Mouse (Mus musculus) olfactory bulb, adult 2 months (tissue): ENCODE data around the gene Psmd7. TPM values are rescaled to one million over a fixed set of nuclear protein-coding genes. Genes with fewer than 3 reads are reported as not detected.

Experiments used
- H3K27ac ChIP-seq: fragments of 200-500 bp; 2 replicates; pipeline ENCODE4 v1.5.1; 2012; ENCODE audit warnings: low read depth, low read length; ENCODE audit not compliant: insufficient read depth
- H3K4me1 ChIP-seq: fragments of 200-500 bp; 2 replicates; pipeline ENCODE4 v1.6.1; 2012; ENCODE audit warnings: low read length; ENCODE audit not compliant: control insufficient read depth, insufficient read depth
- H3K4me3 ChIP-seq: fragments of 200-500 bp; 2 replicates; pipeline ENCODE4 v1.5.1; 2012; ENCODE audit warnings: mild to moderate bottlenecking, low read depth, low read length, moderate library complexity; ENCODE audit not compliant: insufficient read depth
- CTCF ChIP-seq: fragments of 200-500 bp; IDR thresholded peaks from 2 replicates; pipeline ENCODE4 v1.5.1; 2012; ENCODE audit warnings: low read depth, mild to moderate bottlenecking, low read length, moderate library complexity; ENCODE audit not compliant: insufficient read depth
- POLR2A ChIP-seq: fragments of 200-500 bp; IDR thresholded peaks from 2 replicates; pipeline ENCODE4 v1.6.1; 2012; ENCODE audit warnings: mild to moderate bottlenecking, low read depth, low read length, moderate library complexity; ENCODE audit not compliant: insufficient read depth
- WGBS: fragments of 180-500 bp; shearing (Covaris S2); methylation state at CpG from one replicate; pipeline ENCODE4 v1.1.7; 2018; 5-methylcytosine and 5-hydroxymethylcytosine counted together
- polyA plus RNA-seq: library from polyadenylated mRNA; stranded (reverse); fragments of >200 nt; gene quantifications from 2 replicates; pipeline ENCODE4 v1.2.4, GENCODE M21; 2012; ENCODE audit warnings: low replicate concordance; ENCODE audit not compliant: missing spikeins, insufficient read depth, insufficient read length

Gene Psmd7
- polyA plus RNA-seq, 1 experiment: not detected

DNA sequence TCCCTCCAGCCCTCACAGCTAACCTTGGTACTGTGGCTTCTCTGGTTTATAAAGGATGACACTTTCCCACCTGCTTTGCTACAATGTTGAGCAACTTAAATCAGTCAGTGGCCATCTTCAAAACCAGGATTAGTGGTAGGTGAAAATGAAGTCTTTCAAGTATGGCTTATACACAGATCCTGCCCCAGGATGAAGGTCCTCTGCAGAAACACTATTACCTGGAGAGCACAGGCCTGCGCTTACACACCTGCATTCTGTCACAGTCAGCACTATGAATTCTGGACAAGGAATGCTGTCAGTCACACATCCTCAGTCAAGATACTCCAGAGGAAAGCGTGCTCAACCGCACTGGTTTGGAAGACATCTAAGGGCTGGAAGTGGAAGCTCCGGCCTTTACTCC, 6.7 kb downstream of the Psmd7 start:
- no peak overlapping the region for H3K27ac ChIP-seq
- TF ChIP-seq CTCF (no peak), POLR2A (no peak)
- peaks cover 7% of the 10 kb centered on the region; the same call in 1 of the 2 replicates for H3K4me1 ChIP-seq
- WGBS: 98% methylated on average over 4 of the region's 4 CpGs
- H3K4me3 ChIP-seq: no peak overlapping the region

DNA sequence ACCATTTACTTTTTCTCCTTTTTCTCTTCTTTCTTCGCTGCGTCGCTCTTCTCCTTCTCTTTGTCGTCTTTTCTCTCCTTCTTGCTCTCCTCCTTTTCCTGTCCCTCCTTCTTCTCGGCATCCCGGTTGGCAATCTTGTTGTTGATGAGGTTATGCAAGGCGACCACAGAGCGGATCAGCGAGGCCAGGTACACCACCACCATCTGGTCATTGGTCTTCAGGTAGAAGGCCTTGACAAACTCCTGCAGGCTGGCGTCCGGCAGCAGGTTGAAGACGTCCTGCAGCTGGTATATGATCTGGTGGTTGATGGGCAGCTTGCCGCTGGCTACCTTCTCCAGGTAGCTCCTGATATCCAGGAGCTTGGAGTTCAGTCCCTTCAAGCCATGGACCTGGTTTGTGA, 7.4 kb downstream of the Psmd7 start:
- 0 out of 2 replicates have a peak, but pooled peaks cover 3% of the 10 kb centered on the region for H3K4me1 ChIP-seq
- 94% methylated on average over 13 of the region's 13 CpGs for WGBS
- no peak overlapping the region for H3K4me3 ChIP-seq
- TF ChIP-seq POLR2A: no peak
- TF ChIP-seq CTCF: no peak
- no peak overlapping the region for H3K27ac ChIP-seq

DNA sequence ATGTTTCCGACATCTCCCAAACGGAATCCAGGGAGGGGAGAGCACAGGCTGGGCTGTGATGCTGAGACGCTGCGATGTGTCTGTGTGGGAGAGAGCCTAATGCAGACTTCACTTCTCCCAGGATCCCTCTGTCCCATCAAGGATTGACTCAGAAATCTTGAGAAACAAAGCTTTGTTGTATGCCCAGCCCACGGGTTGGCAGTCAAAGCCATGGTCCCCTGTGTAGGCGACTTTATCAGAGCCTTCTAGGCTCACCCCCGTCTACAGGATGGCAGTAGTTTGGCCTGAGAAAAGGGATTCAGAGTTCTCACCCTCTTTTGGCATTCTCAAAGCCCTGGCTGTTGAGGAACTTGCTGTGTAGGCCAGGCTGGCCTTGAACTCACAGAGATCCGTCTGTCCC, 9.7 kb downstream of the Psmd7 start:
- WGBS: 50% methylated on average over 8 of the region's 8 CpGs
- no peak for TF ChIP-seq CTCF
- no peak for TF ChIP-seq POLR2A
- Histone ChIP-seq H3K4me3 (no peak overlapping the region), H3K27ac (no peak overlapping the region), H3K4me1 (0 out of 2 replicates have a peak, but pooled peaks cover 3% of the 10 kb centered on the region)

DNA sequence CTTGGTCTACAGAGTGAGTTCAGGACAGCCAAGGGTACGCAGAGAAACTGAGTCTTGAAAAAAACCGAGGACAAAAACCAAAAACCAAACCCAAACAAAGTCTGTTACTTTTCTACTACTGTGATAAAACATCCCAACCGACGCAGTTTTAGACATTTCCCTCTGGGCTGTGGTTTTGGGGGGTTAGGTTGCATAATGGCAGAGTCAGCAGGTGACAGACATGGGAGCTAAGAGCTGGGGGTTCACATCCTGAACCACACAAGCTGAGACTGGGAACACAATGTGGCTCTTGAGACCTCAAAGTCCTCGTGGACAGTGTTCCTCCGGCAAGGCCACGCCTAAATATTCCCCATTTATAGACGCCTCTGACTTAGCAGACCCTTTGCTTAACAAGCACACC, 10.1 kb downstream of the Psmd7 start:
- Histone ChIP-seq H3K27ac (no peak overlapping the region), H3K4me1 (0 out of 2 replicates have a peak, but pooled peaks cover 3% of the 10 kb centered on the region), H3K4me3 (no peak overlapping the region)
- 79% methylated on average over 8 of the region's 8 CpGs for WGBS
- TF ChIP-seq POLR2A (no peak), CTCF (no peak)

DNA sequence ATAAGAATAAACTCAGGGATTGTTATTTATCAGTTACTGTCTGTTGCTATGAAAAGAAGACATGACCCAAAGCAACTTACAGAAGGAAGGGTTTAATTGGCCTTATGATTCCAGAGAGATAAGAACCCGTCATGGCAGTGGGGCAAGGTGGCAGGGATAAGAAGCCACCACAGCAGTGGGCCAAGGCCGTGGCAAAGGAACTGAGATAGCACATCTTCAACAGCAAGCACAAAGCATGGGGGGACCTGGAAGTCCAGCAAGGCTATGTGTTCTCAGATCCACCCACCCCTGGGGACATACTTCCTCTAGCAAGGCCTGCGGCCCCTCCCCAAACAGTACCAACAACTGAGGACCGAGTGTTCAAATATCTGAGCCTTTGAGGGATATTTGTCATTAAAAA, 10.6 kb downstream of the Psmd7 start:
- H3K4me3 ChIP-seq: no peak overlapping the region
- no peak overlapping the region for H3K27ac ChIP-seq
- WGBS: 86% methylated on average over 4 of the region's 4 CpGs
- TF ChIP-seq POLR2A: no peak
- no peak for TF ChIP-seq CTCF
- 0 out of 2 replicates have a peak, but pooled peaks cover 3% of the 10 kb centered on the region for H3K4me1 ChIP-seq

DNA sequence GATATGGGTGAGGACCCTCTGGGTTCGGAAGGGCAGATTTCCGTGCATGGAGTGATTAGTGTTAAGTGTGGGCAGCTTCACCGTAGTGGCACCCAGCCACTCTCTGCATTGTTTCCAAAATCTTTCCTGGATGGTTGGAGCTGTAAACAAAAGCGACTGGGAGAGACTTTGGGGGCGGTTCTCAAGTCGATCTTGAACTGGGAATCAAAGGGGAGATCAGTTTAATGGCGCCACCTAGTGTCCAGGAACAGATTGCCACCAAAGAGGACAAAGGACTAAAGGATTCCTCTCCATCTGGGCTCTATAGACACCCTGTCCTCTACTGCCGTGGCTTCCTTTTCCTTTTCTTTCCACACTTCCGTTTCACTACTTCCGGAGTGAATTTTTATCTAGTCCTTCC, 11.6 kb downstream of the Psmd7 start:
- TF ChIP-seq CTCF (no peak), POLR2A (no peak)
- Histone ChIP-seq H3K4me3 (no peak overlapping the region), H3K4me1 (0 out of 2 replicates have a peak, but pooled peaks cover 3% of the 10 kb centered on the region), H3K27ac (no peak overlapping the region)
- 3% methylated on average over 10 of the region's 10 CpGs for WGBS

DNA sequence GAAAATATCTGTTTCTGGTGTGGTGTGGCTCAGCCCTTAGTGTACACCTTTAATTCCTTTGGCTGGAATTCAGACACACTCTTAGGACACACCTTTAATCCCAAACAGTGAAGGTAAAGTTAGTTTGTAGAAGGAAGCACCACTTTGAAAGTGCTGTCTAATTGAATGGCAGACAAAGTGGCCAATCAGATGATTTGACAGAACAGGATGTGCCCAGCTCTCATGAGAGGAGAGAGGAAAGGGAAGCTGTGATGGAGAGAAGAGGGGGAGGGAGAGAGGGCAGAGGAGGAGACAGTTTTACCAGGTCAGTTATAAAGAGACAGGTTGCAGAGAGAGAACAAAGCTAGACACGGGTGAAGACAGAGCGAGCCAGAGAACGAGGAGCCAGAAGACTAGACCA, 13.5 kb downstream of the Psmd7 start:
- Histone ChIP-seq H3K4me3 (no peak overlapping the region), H3K27ac (no peak overlapping the region), H3K4me1 (0 out of 2 replicates have a peak, but pooled peaks cover 3% of the 10 kb centered on the region)
- 93% methylated on average over 3 of the region's 3 CpGs for WGBS
- TF ChIP-seq CTCF (no peak), POLR2A (no peak)

DNA sequence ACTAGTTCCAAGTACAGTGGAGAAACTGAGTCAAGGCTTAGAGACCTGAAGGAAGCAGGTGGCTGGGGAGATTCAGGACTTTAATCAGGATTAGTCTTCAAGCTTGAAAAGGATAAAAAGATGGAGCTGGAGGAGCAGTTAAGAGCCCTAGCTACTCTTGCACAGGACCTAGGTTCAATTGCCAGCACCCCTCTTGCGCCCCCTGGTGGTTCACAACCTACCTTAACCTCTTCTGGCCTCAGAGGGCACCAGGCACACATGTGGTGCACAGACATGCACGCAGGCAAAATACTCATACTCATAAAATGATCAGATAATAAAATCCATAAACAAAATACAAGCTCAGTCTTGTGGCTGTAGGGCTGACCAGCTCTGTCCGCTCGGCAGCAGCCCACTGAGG, 15.8 kb downstream of the Psmd7 start:
- Histone ChIP-seq H3K4me3 (no peak overlapping the region), H3K4me1 (no peaks in the 10 kb centered on the region), H3K27ac (no peak overlapping the region)
- TF ChIP-seq POLR2A: no peak
- 0 out of 2 replicates have a peak, but pooled peaks have one; percentile 30 for TF ChIP-seq CTCF
- 68% methylated on average over 4 of the region's 4 CpGs for WGBS

DNA sequence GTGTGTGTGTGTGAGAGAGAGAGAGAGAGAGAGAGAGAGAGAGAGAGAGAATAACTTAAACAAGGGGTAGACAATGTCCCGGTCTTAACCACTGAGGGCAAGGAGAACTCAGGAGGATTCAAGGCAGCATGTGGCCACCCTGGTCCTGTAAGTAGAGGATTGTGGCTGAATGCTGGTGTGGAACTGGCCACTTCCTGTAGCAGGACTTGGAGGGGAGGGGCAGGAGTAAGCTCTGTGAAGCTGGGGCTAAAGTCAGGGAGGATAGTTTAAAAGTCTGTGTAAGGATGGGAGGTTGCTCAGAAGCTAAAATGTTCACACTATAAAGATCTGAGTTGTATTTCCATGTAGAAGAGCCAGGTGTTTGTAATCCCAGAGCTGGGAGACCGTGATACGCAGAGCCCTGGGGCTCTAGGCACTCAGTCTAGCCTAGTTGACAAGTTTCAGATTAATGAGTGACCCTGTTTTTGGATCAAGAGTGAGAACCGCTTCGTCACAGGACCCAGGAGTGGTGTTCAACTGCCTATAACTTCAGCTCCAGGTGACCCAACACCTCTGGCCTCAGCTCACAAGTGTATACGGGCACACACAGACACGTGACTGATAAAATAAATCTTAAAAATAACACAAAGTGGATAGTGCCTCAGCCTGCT, 16.7 kb downstream of the Psmd7 start:
- Histone ChIP-seq H3K27ac (no peak overlapping the region), H3K4me1 (no peaks in the 10 kb centered on the region), H3K4me3 (no peak overlapping the region)
- TF ChIP-seq CTCF: no peak
- no peak for TF ChIP-seq POLR2A
- WGBS: 93% methylated on average over 7 of the region's 7 CpGs

DNA sequence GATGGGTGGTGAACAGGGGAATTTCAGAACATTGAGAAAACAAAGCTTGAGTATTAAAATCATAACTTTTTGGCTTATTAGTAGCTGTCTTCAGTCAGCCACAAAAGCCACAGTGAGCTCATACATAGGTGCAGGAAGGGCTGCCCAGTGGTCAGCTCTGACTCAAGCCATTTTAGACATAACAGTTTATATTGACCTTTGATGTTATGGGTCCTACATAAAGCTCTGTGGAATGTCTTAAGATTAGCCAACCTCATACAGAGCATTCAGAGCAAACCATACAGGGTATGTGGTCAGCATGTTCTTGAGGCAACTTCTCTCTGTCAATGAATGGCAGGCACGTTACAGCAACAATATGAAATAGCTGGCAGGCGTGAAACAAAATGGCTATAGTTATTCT, 17.2 kb downstream of the Psmd7 start:
- no peak overlapping the region for H3K4me3 ChIP-seq
- H3K27ac ChIP-seq: no peak overlapping the region
- 75% methylated on average over 2 of the region's 2 CpGs for WGBS
- TF ChIP-seq POLR2A (no peak), CTCF (no peak)
- H3K4me1 ChIP-seq: no peaks in the 10 kb centered on the region

DNA sequence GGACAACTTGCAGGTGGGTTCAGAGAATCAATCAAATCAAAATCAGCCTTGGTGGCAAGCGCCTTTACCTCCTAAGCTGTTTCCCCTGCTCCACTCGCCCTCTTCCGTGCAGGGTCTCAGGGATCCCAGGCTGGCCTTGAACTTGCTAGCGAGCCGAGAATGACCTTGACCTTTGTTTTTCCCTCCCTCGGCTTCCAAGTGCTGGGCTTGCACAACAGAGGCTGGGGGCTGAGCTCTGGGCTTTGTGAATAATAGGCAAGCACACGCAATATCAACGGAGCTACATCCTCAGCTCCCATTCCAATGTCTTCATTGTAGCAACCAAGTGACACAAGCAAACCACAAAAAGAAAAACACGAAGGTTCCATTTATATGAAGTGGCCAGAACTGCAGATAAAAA, 26.1 kb downstream of the Psmd7 start:
- no peaks in the 10 kb centered on the region for H3K4me1 ChIP-seq
- 85% methylated on average over 9 of the region's 9 CpGs for WGBS
- no peak overlapping the region for H3K27ac ChIP-seq
- no peak overlapping the region for H3K4me3 ChIP-seq
- TF ChIP-seq CTCF (no peak), POLR2A (no peak)
